Mouse (Mus musculus) central nervous system, embryonic 11.5 days (tissue): ENCODE data around the gene Olfr16. TPM values are rescaled to one million over a fixed set of nuclear protein-coding genes. Genes with fewer than 3 reads are reported as not detected.

Experiments used
- polyA plus RNA-seq: library from polyadenylated mRNA; depleted of rRNA; stranded (reverse); fragments of >200 nt; gene quantifications from 2 replicates; pipeline ENCODE4 v1.2.3, GENCODE M21; 2012; rRNA removed

Gene Olfr16
- polyA plus RNA-seq = not detected in 2 replicates

DNA sequence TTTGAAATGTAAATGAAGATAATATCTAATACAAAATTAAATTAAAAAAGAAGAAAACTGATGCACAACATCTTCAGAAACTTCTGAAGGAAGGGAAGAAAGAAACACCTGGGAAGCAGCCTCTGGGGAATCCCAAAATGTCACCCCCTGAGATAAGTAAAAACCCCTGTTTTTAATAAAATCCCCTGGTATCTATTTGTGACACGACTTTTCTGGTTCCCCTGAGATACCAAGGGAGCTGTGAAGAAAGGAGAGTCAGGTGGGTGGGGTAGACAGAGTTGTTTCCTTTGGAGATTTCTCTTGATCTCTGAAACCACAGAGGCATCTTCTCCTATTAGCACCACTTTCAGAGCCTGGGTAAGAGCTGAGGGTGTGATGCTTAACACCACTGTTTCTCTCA, at the start of gene Olfr16:
Olfr16 (plus strand) TSS at position 250 of the 400 bp plus-strand sequence.

Other genes starting within 250 kb of the Olfr16 start
- gene Apcs, start 55.4 kb upstream of the Olfr16 start, polyA plus RNA-seq = 0.10 and 0.15 TPM in 2 replicates
- not detected in 2 replicates for gene Olfr1408, start 187.0 kb downstream of the Olfr16 start, polyA plus RNA-seq
- gene Olfr1406, start 240.2 kb downstream of the Olfr16 start, polyA plus RNA-seq = 0.06 TPM in 1 of 2 replicates, not detected in the other
- gene Olfr218, start 247.4 kb downstream of the Olfr16 start, polyA plus RNA-seq = not detected in 2 replicates